Mouse (Mus musculus) intestine, embryonic 14.5 days (tissue): ENCODE measurements around the gene Myom3. TPM values are rescaled to one million over a fixed set of nuclear protein-coding genes. Genes with fewer than 3 reads are reported as not detected.

Experiments
- ATAC-seq: fragments of 200-750 bp; cut with Nextera tagmentation; replicated peaks from 2 replicates; pipeline ENCODE4 v1.8.0; 2017; ENCODE audit warnings: low read depth, moderate number of reproducible peaks, moderate TSS enrichment, moderate library complexity; ENCODE audit not compliant: low FRiP score, low TSS enrichment
- DNase-seq: peaks from one replicate; pipeline ENCODE4 v3.0.0-alpha.2; 2018; ENCODE audit warnings: low spot score
- H3K27ac ChIP-seq: fragments of 300-500 bp; sonication (generic); 2 replicates; pipeline ENCODE4 v1.5.1; 2014; ENCODE audit warnings: low read depth, mild to moderate bottlenecking, control low read depth
- H3K27me3 ChIP-seq: fragments of 300-500 bp; sonication (generic); replicated peaks from 2 replicates; pipeline ENCODE4 v1.6.1; 2014; ENCODE audit warnings: low read length, control low read depth; ENCODE audit not compliant: control insufficient read depth, insufficient read depth
- H3K36me3 ChIP-seq: fragments of 300-500 bp; sonication (generic); 2 replicates; pipeline ENCODE4 v1.6.1; 2014; ENCODE audit warnings: low read length, control low read depth; ENCODE audit not compliant: control insufficient read depth, insufficient read depth
- H3K4me1 ChIP-seq: fragments of 300-500 bp; sonication (generic); replicated peaks from 2 replicates; pipeline ENCODE4 v1.6.1; 2014; ENCODE audit warnings: low read length, control low read depth, mixed read lengths; ENCODE audit not compliant: control insufficient read depth, insufficient read depth
- H3K4me2 ChIP-seq: fragments of 300-500 bp; sonication (generic); 2 replicates; pipeline ENCODE4 v1.6.1; 2014; ENCODE audit warnings: low read length
- H3K4me3 ChIP-seq: fragments of 300-500 bp; sonication (generic); 2 replicates; pipeline ENCODE4 v1.5.1; 2014; ENCODE audit warnings: low read depth, low read length, control low read depth, mixed read lengths
- H3K9ac ChIP-seq: fragments of 300-500 bp; sonication (generic); 2 replicates; pipeline ENCODE4 v1.6.1; 2014; ENCODE audit warnings: mild to moderate bottlenecking, low read length
- H3K9me3 ChIP-seq: fragments of 300-500 bp; sonication (generic); 2 replicates; pipeline ENCODE4 v1.6.1; 2016; ENCODE audit warnings: low read length, control low read depth; ENCODE audit not compliant: control insufficient read depth
- WGBS: fragments of 180-500 bp; shearing (Covaris S2); extraction: QIAGEN DNeasy Blood & Tissue Kit; methylation state at CpG from one replicate; pipeline ENCODE4 v1.1.7; 2014; 5-methylcytosine and 5-hydroxymethylcytosine counted together
- polyA plus RNA-seq: library from polyadenylated mRNA; unstranded; fragments of >200 nt; fragmentation: Nextera tagmentation; extraction: Ambion mirVana; gene quantifications from 2 replicates; pipeline ENCODE4 v1.2.1, GENCODE M21; 2014

The Myom3 gene
- polyA plus RNA-seq, 1 experiment from 2014 or later = 0.51 TPM

GRCm38 (mm10) chr4:135745613-135746012 is 13.9 kb upstream of the Myom3 start:
- WGBS = 69% methylated on average over 10 of the region's 10 CpGs
- no peak overlapping the region for H3K27ac ChIP-seq
- no peak for ATAC-seq

GRCm38 (mm10) chr4:135750896-135751295 is 8.6 kb upstream of the Myom3 start:
- Histone ChIP-seq H3K9ac (no peak overlapping the region), H3K36me3 (no peaks in the 10 kb centered on the region)
- 80% methylated on average over 8 of the region's 8 CpGs for WGBS

More at GRCm38 (mm10) chr4:135745613-135746012, 13.9 kb upstream of the Myom3 start:
- no peaks in the 10 kb centered on the region for H3K36me3 ChIP-seq
- no peak for DNase-seq
- no peak overlapping the region for H3K4me2 ChIP-seq
- no peak overlapping the region for H3K9ac ChIP-seq
- H3K4me3 ChIP-seq = no peak overlapping the region
- peaks cover 18% of the 10 kb centered on the region for H3K4me1 ChIP-seq
- peaks cover 3% of the 10 kb centered on the region; the same call in 1 of the 2 replicates for H3K27me3 ChIP-seq
- no peaks in the 10 kb centered on the region for H3K9me3 ChIP-seq

GRCm38 (mm10) chr4:135752106-135752778 is 7.3 kb upstream of the Myom3 start:
- Histone ChIP-seq H3K27me3 (no peaks in the 10 kb centered on the region), H3K4me2 (no peak overlapping the region), H3K36me3 (no peaks in the 10 kb centered on the region), H3K27ac (peak overlapping the region; percentile 66), H3K9ac (no peak overlapping the region), H3K4me3 (no peak overlapping the region), H3K9me3 (peaks cover 6% of the 10 kb centered on the region; the same call in 1 of the 2 replicates), H3K4me1 (no peaks in the 10 kb centered on the region)
- DNase-seq (no peak), ATAC-seq (peak; percentile 65)
- 61% methylated on average over 7 of the region's 7 CpGs for WGBS

More at GRCm38 (mm10) chr4:135750896-135751295, 8.6 kb upstream of the Myom3 start:
- Histone ChIP-seq H3K9me3 (peaks cover 6% of the 10 kb centered on the region; the same call in 1 of the 2 replicates), H3K27me3 (0 out of 2 replicates have a peak, but pooled peaks cover 3% of the 10 kb centered on the region), H3K27ac (no peak overlapping the region), H3K4me1 (no peaks in the 10 kb centered on the region), H3K4me2 (no peak overlapping the region), H3K4me3 (no peak overlapping the region)
- no peak for ATAC-seq
- DNase-seq = no peak

- Histone ChIP-seq H3K9ac (no peak overlapping the region), H3K4me1 (no peaks in the 10 kb centered on the region), H3K4me3 (no peak overlapping the region), H3K27me3 (no peaks in the 10 kb centered on the region), H3K27ac (peak overlapping the region; percentile 66; the same call in 1 of the 2 replicates), H3K9me3 (peaks cover 6% of the 10 kb centered on the region; the same call in 1 of the 2 replicates), H3K36me3 (no peaks in the 10 kb centered on the region), H3K4me2 (no peak overlapping the region)
- 59% methylated on average over 8 of the region's 8 CpGs for WGBS
- ATAC-seq (peak; percentile 86), DNase-seq (no peak)
These were observed 6.7 kb upstream of the Myom3 start for GRCm38 (mm10) chr4:135752779-135753164.

- Histone ChIP-seq H3K9ac (no peak overlapping the region), H3K4me3 (no peak overlapping the region)
- DNase-seq = no peak
These were observed 1.2 kb upstream of the Myom3 start for GRCm38 (mm10) chr4:135758331-135758730.

GRCm38 (mm10) chr4:135758825-135759224 is 690 bp upstream of the Myom3 start:
- Histone ChIP-seq H3K27me3 (no peaks in the 10 kb centered on the region), H3K4me3 (no peak overlapping the region), H3K4me1 (0 out of 2 replicates have a peak, but pooled peaks cover 2% of the 10 kb centered on the region), H3K9me3 (peaks cover 6% of the 10 kb centered on the region; the same call in 1 of the 2 replicates), H3K27ac (no peak overlapping the region), H3K36me3 (no peaks in the 10 kb centered on the region), H3K4me2 (no peak overlapping the region), H3K9ac (no peak overlapping the region)
- no peak for DNase-seq
- ATAC-seq = no peak
- 43% methylated on average over 6 of the region's 6 CpGs for WGBS

More at GRCm38 (mm10) chr4:135758331-135758730, 1.2 kb upstream of the Myom3 start:
- ATAC-seq = no peak
- peaks cover 6% of the 10 kb centered on the region; the same call in 1 of the 2 replicates for H3K9me3 ChIP-seq
- H3K27me3 ChIP-seq = no peaks in the 10 kb centered on the region
- H3K4me2 ChIP-seq = no peak overlapping the region
- no peak overlapping the region for H3K27ac ChIP-seq
- 0 out of 2 replicates have a peak, but pooled peaks cover 2% of the 10 kb centered on the region for H3K4me1 ChIP-seq
- 35% methylated on average over 4 of the region's 4 CpGs for WGBS
- no peaks in the 10 kb centered on the region for H3K36me3 ChIP-seq

- Histone ChIP-seq H3K4me3 (no peak overlapping the region), H3K9ac (no peak overlapping the region), H3K4me1 (0 out of 2 replicates have a peak, but pooled peaks cover 2% of the 10 kb centered on the region), H3K4me2 (no peak overlapping the region), H3K27ac (no peak overlapping the region), H3K9me3 (no peaks in the 10 kb centered on the region), H3K27me3 (no peaks in the 10 kb centered on the region), H3K36me3 (no peaks in the 10 kb centered on the region)
- DNase-seq (no peak), ATAC-seq (no peak)
- WGBS = 61% methylated on average over 8 of the region's 8 CpGs
These were observed 1.5 kb downstream of the Myom3 start for GRCm38 (mm10) chr4:135761048-135761447.

- ATAC-seq (no peak), DNase-seq (no peak)
- Histone ChIP-seq H3K27me3 (no peaks in the 10 kb centered on the region), H3K4me2 (no peak overlapping the region), H3K27ac (no peak overlapping the region), H3K9me3 (no peaks in the 10 kb centered on the region), H3K4me1 (0 out of 2 replicates have a peak, but pooled peaks cover 2% of the 10 kb centered on the region), H3K4me3 (no peak overlapping the region), H3K9ac (no peak overlapping the region), H3K36me3 (no peaks in the 10 kb centered on the region)
- 75% methylated on average over 7 of the region's 7 CpGs for WGBS
These were observed 2.1 kb downstream of the Myom3 start for GRCm38 (mm10) chr4:135761569-135761968.
